Mouse (Mus musculus): ENCODE measurements around the gene Gm17949. TPM values are rescaled to one million over a fixed set of nuclear protein-coding genes. Genes with fewer than 3 reads are reported as not detected.
A peak's percentile ranks its signal among the peaks of the same experiment; 100 is the strongest.

The Gm17949 gene
- polyA plus RNA-seq, 1 experiment from 2014 or later: 0.75 TPM

DNA sequence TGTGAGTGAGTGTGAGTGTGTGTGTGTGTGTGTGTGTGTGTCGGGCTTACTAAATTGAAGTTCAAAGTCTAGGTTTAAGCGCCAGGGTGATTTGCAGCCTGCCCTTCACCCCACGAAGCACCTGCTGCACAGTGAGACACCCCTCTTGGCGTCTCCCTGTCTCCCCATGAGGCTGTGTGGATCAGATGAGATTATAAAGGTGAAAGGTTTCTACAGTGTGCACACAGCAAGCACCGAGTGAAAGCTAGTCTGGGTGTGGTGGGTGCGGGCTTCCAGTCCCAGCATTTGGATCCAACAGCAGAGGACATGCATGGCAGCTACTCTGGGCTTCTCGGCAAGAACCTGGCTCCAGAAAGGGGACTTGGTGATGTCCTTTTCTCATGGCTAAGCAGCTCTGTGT is 30.2 kb upstream of the Gm17949 start:
- H3K9me3 ChIP-seq: no peaks in the 10 kb centered on the region
- H3K27me3 ChIP-seq: no peaks in the 10 kb centered on the region
- no peak for ATAC-seq
- no peak overlapping the region for H3K4me3 ChIP-seq (replicated peaks)
- no peaks in the 10 kb centered on the region for H3K36me3 ChIP-seq
- 75% methylated on average over 7 of the region's 7 CpGs for WGBS
- H3K4me1 ChIP-seq (replicated peaks): no peaks in the 10 kb centered on the region
- no peak overlapping the region for H3K9ac ChIP-seq (replicated peaks)
- H3K4me2 ChIP-seq (replicated peaks): no peak overlapping the region
- H3K27ac ChIP-seq: no peak overlapping the region

- ATAC-seq: no peak
- WGBS: 87% methylated on average over 5 of the region's 5 CpGs
- Histone ChIP-seq H3K27me3 (no peaks in the 10 kb centered on the region), H3K4me3 (replicated peaks) (no peak within 1 kb of the TSS), H3K27ac (no peak within 1 kb of the TSS), H3K9me3 (no peaks in the 10 kb centered on the region), H3K4me1 (replicated peaks) (no peaks in the 10 kb centered on the region), H3K9ac (replicated peaks) (no peak within 1 kb of the TSS), H3K4me2 (replicated peaks) (no peak within 1 kb of the TSS), H3K36me3 (no peaks in the 10 kb centered on the region)
Observed at GRCm38 (mm10) chr17:56982013-56982412, 29.3 kb upstream of the Gm17949 start, which contains the start of gene Acer1. Gene Acer1 (minus strand): TSS chr17:56982126.

GRCm38 (mm10) chr17:56984886-56985285 is 26.4 kb upstream of the Gm17949 start:
- Histone ChIP-seq H3K9me3 (no peaks in the 10 kb centered on the region), H3K9ac (replicated peaks) (no peak overlapping the region), H3K27me3 (no peaks in the 10 kb centered on the region), H3K4me3 (replicated peaks) (no peak overlapping the region), H3K27ac (no peak overlapping the region), H3K4me1 (replicated peaks) (no peaks in the 10 kb centered on the region), H3K36me3 (no peaks in the 10 kb centered on the region), H3K4me2 (replicated peaks) (no peak overlapping the region)
- ATAC-seq: no peak
- WGBS: 89% methylated on average over 9 of the region's 9 CpGs

GRCm38 (mm10) chr17:56985656-56986055 is 25.6 kb upstream of the Gm17949 start:
- Histone ChIP-seq H3K9me3 (no peaks in the 10 kb centered on the region), H3K36me3 (no peaks in the 10 kb centered on the region), H3K9ac (replicated peaks) (no peak overlapping the region), H3K4me2 (replicated peaks) (no peak overlapping the region), H3K4me1 (replicated peaks) (peaks cover 2% of the 10 kb centered on the region), H3K27me3 (no peaks in the 10 kb centered on the region), H3K27ac (no peak overlapping the region), H3K4me3 (replicated peaks) (no peak overlapping the region)
- 75% methylated on average over 3 of the region's 3 CpGs for whole genome bisulfite sequencing
- no peak for ATAC-seq

DNA sequence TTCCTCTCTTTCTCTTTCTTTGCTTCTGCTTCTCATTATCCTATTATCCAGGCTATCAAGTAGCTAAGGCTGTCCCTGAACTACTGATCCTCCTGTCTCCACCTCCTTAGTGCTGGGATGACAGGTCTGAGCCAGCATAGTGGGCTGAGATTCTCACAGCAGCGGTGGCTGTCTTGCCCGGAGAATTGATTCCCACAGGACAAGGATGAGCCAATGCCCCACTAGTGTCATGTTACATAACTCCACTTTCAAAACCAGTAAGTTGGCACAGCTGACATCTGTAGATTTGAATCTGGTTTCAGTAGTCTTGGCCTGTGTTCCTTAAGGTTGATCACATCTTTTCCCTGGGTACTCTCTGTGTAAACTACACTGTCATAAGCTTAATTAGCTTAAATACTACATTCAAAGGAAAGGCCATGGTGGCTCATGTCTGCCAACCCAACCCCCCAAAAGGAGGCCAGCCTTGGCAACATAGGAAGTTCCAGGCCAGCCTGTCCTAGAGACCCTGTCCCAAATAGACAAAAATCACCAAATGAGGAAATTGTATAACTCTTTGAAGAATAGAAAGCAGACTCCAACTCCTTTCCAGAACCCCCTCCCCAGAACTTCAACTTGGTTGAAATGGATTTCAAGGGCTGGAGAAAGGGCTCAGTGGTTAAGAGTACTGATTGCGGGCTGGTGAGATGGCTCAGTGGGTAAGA is 25.0 kb upstream of the Gm17949 start:
- Histone ChIP-seq H3K9ac (replicated peaks) (no peak overlapping the region), H3K27me3 (no peaks in the 10 kb centered on the region), H3K27ac (no peak overlapping the region), H3K4me2 (replicated peaks) (no peak overlapping the region), H3K4me3 (replicated peaks) (no peak overlapping the region), H3K4me1 (replicated peaks) (peaks cover 8% of the 10 kb centered on the region), H3K36me3 (no peaks in the 10 kb centered on the region), H3K9me3 (no peaks in the 10 kb centered on the region)
- WGBS: 86% methylated on average over 3 of the region's 3 CpGs
- ATAC-seq: no peak

- WGBS: 91% methylated on average over 7 of the region's 7 CpGs
- Histone ChIP-seq H3K27ac (no peak overlapping the region), H3K27me3 (no peaks in the 10 kb centered on the region), H3K4me2 (replicated peaks) (no peak overlapping the region), H3K4me1 (replicated peaks) (peaks cover 20% of the 10 kb centered on the region), H3K9me3 (no peaks in the 10 kb centered on the region), H3K36me3 (peaks cover 18% of the 10 kb centered on the region), H3K4me3 (replicated peaks) (no peak overlapping the region), H3K9ac (replicated peaks) (no peak overlapping the region)
- no peak for ATAC-seq
Observed at GRCm38 (mm10) chr17:56988441-56988840, 22.8 kb upstream of the Gm17949 start.

- Histone ChIP-seq H3K27ac (peak overlapping the region; percentile 85), H3K4me3 (replicated peaks) (peak overlapping the region; percentile 83), H3K4me2 (replicated peaks) (peak overlapping the region; percentile 70), H3K9ac (replicated peaks) (peak overlapping the region; percentile 76), H3K9me3 (no peaks in the 10 kb centered on the region), H3K27me3 (no peaks in the 10 kb centered on the region), H3K4me1 (replicated peaks) (peaks cover 20% of the 10 kb centered on the region), H3K36me3 (peaks cover 23% of the 10 kb centered on the region)
- WGBS: 78% methylated on average over 7 of the region's 7 CpGs
- no peak for ATAC-seq
Observed at GRCm38 (mm10) chr17:56988921-56989430, 22.3 kb upstream of the Gm17949 start.

DNA sequence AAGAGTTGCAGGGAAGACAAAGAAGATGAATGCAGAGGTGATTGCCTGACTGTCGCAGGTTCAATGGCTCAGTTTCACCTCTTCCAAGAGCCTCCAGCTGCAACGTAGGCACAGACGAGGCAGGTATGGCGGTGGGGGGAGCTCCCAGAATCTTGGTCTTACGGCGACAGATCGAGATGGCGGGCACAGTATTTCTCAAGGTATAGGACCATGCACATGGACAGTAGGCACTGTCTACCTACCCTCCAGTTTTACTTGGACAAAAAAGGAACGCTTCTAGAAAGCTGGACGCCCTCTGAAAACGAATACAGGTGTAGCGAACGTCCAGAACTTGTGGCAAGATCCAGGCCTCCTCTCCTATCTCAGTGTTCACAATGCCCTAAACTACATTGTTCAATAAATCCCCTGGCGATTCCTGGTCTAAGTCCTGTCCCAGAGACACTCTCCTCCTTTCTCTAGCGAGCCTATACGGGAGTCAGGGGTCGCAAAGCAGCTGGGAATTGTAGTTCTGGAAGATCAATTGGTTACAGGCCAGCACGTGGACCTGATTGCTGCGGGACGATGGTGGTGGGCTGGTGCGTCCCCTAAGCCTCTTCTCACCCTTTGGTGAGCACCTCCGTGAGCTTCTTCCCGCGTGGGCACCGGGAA is 21.7 kb upstream of the Gm17949 start:
- peak overlapping the region; percentile 76 for H3K9ac ChIP-seq (replicated peaks)
- peak; percentile 95 for ATAC-seq
- no peaks in the 10 kb centered on the region for H3K27me3 ChIP-seq
- H3K9me3 ChIP-seq: no peaks in the 10 kb centered on the region
- H3K4me1 ChIP-seq (replicated peaks): peaks cover 20% of the 10 kb centered on the region
- peaks cover 29% of the 10 kb centered on the region for H3K36me3 ChIP-seq
- WGBS: 2% methylated on average over 25 of the region's 25 CpGs
- peak overlapping the region; percentile 85 for H3K27ac ChIP-seq
- peak overlapping the region; percentile 70 for H3K4me2 ChIP-seq (replicated peaks)
- peak overlapping the region; percentile 83 for H3K4me3 ChIP-seq (replicated peaks)

GRCm38 (mm10) chr17:56990115-56990746 is 21.0 kb upstream of the Gm17949 start, which contains the start of gene Clpp:
Gene Clpp (plus strand): TSS chr17:56990305.
- peak within 1 kb of the TSS; percentile 70 for H3K4me2 ChIP-seq (replicated peaks)
- no peaks in the 10 kb centered on the region for H3K9me3 ChIP-seq
- H3K27ac ChIP-seq: peak within 1 kb of the TSS; percentile 85
- no peaks in the 10 kb centered on the region for H3K27me3 ChIP-seq
- peak within 1 kb of the TSS; percentile 86 for H3K9ac ChIP-seq (replicated peaks)
- under 1% methylated on average over 52 of the region's 52 CpGs for WGBS
- peak; percentile 97 for ATAC-seq
- peak within 1 kb of the TSS; percentile 83 for H3K4me3 ChIP-seq (replicated peaks)
- peaks cover 20% of the 10 kb centered on the region for H3K4me1 ChIP-seq (replicated peaks)
- H3K36me3 ChIP-seq: peaks cover 36% of the 10 kb centered on the region

- 68% methylated on average over 2 of the region's 2 CpGs for WGBS
- Histone ChIP-seq H3K4me3 (replicated peaks) (peak overlapping the region; percentile 83), H3K4me1 (replicated peaks) (peaks cover 20% of the 10 kb centered on the region), H3K27me3 (no peaks in the 10 kb centered on the region), H3K27ac (no peak overlapping the region), H3K9me3 (no peaks in the 10 kb centered on the region), H3K9ac (replicated peaks) (peak overlapping the region; percentile 86), H3K4me2 (replicated peaks) (peak overlapping the region; percentile 70), H3K36me3 (peaks cover 43% of the 10 kb centered on the region)
- no peak for ATAC-seq
Observed at GRCm38 (mm10) chr17:56990966-56991365, 20.3 kb upstream of the Gm17949 start.

- peaks cover 61% of the 10 kb centered on the region for H3K36me3 ChIP-seq
- H3K9me3 ChIP-seq: no peaks in the 10 kb centered on the region
- H3K4me1 ChIP-seq (replicated peaks): peaks cover 40% of the 10 kb centered on the region
- H3K9ac ChIP-seq (replicated peaks): no peak overlapping the region
- no peak for ATAC-seq
- H3K4me3 ChIP-seq (replicated peaks): no peak overlapping the region
- no peak overlapping the region for H3K27ac ChIP-seq
- 94% methylated on average over 8 of the region's 8 CpGs for WGBS
- no peaks in the 10 kb centered on the region for H3K27me3 ChIP-seq
- H3K4me2 ChIP-seq (replicated peaks): no peak overlapping the region
Observed at GRCm38 (mm10) chr17:56995046-56995445, 16.2 kb upstream of the Gm17949 start.

DNA sequence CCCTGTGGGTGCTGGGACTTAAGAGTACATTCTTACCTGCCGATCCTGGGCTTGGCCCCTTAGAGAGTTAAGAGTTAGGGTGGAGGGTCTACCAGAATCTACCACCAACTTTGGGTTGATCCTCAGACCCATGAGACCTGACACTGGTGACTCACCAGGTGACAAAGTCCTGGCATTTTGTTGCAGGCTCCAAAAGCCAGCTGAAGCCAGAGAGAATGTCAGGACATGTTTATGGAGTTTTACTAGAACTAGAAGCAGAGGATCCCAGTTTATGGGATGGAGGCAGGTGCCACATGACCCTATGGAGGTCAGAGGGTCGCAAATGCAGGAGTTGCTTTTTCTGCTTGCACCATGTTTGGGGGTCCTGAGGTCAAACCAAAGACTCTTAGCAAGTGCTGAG is 14.8 kb upstream of the Gm17949 start:
- Histone ChIP-seq H3K9ac (replicated peaks) (no peak overlapping the region), H3K9me3 (no peaks in the 10 kb centered on the region), H3K27me3 (no peaks in the 10 kb centered on the region), H3K36me3 (peaks cover 61% of the 10 kb centered on the region), H3K4me2 (replicated peaks) (peak overlapping the region; percentile 73), H3K27ac (no peak overlapping the region), H3K4me1 (replicated peaks) (peaks cover 30% of the 10 kb centered on the region), H3K4me3 (replicated peaks) (peak overlapping the region; percentile 64)
- WGBS: 83% methylated on average over 2 of the region's 2 CpGs
- no peak for ATAC-seq
